Mouse (Mus musculus) CH12F3 (cell line): ENCODE results near the gene Fam166b.

ENCODE experiments used
- in situ Hi-C: fragments of 300-500 bp; cut with MboI; formaldehyde crosslinking; loops from 2 replicates; pipeline ENCODE4 v1.14.3; 2020; ENCODE audit warnings: low sequenced_read_pairs

Gene Fam166b

GRCm38 (mm10) chr4:43432832-43433231 is 3.9 kb upstream of the Fam166b start:
- in situ Hi-C loops = loop anchor here (25.0 kb wide), 1 partner anchor 429 kb away; the partner anchor contains the start of gene Olfr155

- in situ Hi-C loops = loop anchor here (25.0 kb wide), 1 partner anchor 431 kb away; the partner anchor contains the start of gene Olfr155
These were observed 2.8 kb upstream of the Fam166b start for GRCm38 (mm10) chr4:43431690-43432089.

- in situ Hi-C loops = loop anchor here (25.0 kb wide), 1 partner anchor 434 kb away; the partner anchor contains the start of gene Olfr155
These were observed 613 bp downstream of the Fam166b start for GRCm38 (mm10) chr4:43428180-43428861.

- in situ Hi-C loops = loop anchor here (25.0 kb wide), 1 partner anchor 435 kb away; the partner anchor contains the start of gene Olfr155
These were observed 1.3 kb downstream of the Fam166b start for GRCm38 (mm10) chr4:43427501-43428179.

GRCm38 (mm10) chr4:43426487-43426886 is 2.4 kb downstream of the Fam166b start:
- in situ Hi-C loops = loop anchor here (25.0 kb wide), 1 partner anchor 436 kb away; the partner anchor contains the start of gene Olfr155

- in situ Hi-C loops = loop anchor here (25.0 kb wide), 1 partner anchor 436 kb away; the partner anchor contains the start of gene Olfr155
These were observed 3.1 kb downstream of the Fam166b start for GRCm38 (mm10) chr4:43425648-43426380.

DNA sequence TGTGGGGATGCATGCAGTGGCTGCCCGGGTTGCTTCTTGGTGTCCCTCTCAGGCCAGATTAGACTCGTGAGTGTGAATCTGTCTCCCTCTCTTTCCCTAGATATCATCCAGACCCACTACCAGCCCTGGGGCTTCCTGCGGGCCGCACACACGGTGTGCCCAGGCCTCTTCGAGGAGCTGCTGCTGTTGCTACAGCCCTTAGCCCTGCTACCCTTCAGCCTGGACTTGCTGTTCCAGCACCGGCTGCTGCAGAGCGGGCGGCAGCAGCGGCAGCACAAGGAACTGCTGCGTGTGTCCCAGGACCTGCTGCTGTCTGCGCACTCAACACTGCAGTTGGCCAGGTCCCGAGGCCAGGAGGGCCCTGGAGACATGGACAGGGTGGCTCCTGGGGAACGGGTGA is 3.7 kb downstream of the Fam166b start:
- in situ Hi-C loops = loop anchor here (25.0 kb wide), 1 partner anchor 437 kb away; the partner anchor contains the start of gene Olfr155

DNA sequence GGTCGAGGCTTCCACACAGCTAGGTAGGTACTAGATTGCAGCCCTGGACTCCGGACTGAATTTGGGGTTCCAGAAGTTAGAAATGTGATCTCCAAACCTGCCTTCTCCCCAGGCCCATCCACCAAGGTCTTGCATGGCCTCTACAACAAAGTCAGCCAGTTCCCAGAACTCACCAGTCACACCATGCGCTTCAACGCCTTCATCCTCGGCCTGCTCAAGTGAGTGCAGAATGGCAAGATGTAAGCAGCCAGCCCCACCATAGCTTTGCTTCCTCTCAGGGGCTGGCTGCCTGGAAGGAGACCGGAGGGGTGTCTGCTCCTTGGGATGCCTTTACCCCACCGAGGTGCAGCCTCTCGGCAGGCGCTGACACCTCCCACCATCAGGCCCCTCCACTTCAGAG is 4.9 kb downstream of the Fam166b start:
- in situ Hi-C loops = no loop called here

GRCm38 (mm10) chr4:43423267-43423934 is 5.5 kb downstream of the Fam166b start:
- in situ Hi-C loops = no loop called here

GRCm38 (mm10) chr4:43421632-43422240 is 7.2 kb downstream of the Fam166b start:
- in situ Hi-C loops = no loop called here

- in situ Hi-C loops = no loop called here
These were observed 8.6 kb downstream of the Fam166b start for GRCm38 (mm10) chr4:43420305-43420704.

DNA sequence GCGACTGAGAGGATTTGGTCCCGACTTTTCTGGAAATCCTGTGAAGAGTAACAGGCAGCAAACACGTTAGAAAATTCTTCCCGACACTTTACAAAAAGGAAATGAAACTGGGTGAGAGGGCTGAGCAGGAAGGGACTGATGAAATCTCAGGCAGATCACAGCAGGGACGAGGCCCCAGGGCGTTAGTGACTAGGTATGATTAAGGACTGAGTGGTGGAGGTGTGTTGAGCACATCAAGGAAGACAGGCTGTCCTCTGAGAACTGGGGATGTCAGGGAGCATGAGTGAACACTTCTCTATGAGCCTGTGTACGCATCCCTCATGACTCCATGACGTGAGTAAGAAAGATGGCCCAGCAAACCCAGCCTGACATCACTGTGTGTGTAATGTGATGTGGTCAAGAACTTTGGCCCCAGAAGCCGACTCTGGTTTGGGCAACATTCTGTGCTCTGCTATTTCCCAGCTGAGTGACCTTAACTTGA is 9.1 kb downstream of the Fam166b start:
- in situ Hi-C loops = no loop called here

GRCm38 (mm10) chr4:43418973-43419656 is 9.8 kb downstream of the Fam166b start:
- in situ Hi-C loops = no loop called here

- in situ Hi-C loops = no loop called here
These were observed 10.5 kb downstream of the Fam166b start for GRCm38 (mm10) chr4:43418450-43418849.

DNA sequence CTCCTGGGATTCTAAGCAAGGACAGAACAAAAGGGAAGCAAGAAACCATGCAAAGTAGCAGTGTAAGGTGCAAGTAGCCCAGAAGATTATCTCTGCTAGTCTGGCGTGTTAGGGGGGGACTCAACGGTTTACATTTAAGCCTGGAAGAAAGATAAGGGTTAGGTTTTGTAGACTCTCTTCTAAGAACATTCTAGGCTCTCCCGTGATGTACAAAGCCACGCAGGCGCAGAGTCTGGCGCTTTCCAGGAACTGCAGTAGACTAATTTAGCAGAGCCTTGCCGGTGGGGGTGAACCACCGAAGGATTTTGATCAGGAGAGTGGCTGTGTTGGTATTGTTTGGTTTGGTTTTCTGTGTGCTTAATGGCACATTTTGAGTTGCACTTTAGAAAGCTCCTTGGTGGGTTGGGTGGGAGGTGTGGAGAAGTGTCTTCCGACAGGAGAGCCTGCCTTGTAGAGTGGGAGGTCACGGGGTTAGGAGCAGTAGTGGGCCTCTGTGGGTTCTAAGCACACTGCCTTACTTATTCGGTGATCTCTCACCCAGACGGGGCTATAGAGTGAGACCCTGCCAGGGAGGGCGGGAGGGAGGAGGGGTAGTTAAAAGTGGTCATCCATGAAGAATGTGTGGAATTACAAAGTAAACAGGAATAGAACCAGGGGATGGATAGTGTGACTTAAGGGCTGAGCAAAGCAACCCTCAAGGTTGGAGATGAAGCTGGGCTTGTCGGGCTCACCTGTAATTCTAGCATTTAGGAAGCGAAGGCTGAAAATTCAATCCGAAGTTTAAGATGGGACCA is 11.5 kb downstream of the Fam166b start:
- in situ Hi-C loops = no loop called here

- in situ Hi-C loops = no loop called here
These were observed 12.9 kb downstream of the Fam166b start for GRCm38 (mm10) chr4:43416071-43416490.

- in situ Hi-C loops = no loop called here
These were observed 13.5 kb downstream of the Fam166b start for GRCm38 (mm10) chr4:43415221-43416070.

GRCm38 (mm10) chr4:43414761-43415160 is 14.2 kb downstream of the Fam166b start:
- in situ Hi-C loops = no loop called here
